Mouse (Mus musculus) thymus, postnatal 25 days (tissue): ENCODE measurements around the gene Tmem100.

Experiments used
- DNase-seq: peaks from one replicate; pipeline ENCODE4 v3.0.0; 2022

Tmem100 gene

GRCm38 (mm10) chr11:90019161-90019560 lies 11.0 kb upstream of the Tmem100 start:
- no peak for DNase-seq

DNA sequence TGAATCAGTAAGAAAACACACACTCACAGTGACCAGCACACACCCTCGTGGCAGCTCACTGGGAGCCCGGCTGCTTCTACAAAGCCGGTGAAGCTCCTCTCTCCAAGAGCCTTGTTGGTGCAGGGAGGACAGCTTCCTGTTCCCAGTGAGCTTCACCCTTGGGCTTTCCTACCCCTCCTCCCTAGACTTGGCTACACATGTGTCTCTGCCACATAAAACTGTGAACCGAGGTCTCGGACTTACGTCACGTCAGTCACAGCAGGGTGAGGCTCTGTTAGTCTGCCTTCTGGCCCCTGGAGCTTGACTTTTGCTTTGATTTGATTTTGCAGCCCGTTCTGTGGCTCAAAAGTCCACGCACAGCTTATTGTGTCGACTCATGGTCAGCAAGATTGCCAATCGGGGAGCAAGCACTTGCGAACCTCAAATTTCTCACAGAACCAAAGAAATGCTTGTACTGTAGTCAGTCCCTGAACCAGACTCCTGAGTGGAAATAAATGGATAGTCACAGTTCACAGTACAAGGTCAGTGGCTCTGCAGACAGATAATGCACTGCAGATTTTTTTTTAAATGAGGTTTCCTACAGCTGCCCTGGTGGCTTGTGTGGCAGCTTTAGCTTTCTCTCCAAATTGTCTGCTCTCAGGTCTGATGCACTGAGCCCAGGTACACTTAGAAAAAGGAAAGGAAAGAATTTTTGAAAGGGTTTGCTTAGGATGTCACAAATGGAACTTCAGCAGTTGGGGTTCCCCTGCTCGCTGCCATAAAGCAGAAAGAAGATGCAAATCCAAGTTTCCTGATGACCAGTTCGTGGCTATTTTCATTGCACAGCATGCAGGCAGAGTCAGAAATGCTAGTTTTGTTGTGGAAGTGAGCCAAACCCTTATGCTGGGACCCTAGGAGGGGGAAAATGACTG lies 4.0 kb upstream of the Tmem100 start:
- DNase-seq, result no peak

DNA sequence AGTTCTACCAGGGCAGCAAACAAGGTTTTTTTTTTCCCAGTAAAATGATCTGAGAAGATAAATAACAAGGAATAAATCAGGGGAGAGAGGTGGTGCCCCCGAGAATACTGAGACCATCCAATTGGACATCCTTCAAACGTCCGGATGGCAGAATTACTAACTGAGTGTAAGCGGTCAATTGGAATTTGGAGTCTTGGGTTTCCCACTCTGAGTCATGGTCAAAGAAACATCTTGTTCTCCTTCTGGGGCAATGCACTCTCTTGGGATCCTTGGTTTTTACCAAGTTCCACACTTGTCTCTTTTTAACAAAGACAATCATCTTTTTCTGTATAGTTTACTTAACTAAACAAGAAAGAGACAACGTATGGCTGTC lies 3.4 kb upstream of the Tmem100 start:
- no peak for DNase-seq

GRCm38 (mm10) chr11:90027216-90027615 lies 2.9 kb upstream of the Tmem100 start:
- DNase-seq, result no peak

DNA sequence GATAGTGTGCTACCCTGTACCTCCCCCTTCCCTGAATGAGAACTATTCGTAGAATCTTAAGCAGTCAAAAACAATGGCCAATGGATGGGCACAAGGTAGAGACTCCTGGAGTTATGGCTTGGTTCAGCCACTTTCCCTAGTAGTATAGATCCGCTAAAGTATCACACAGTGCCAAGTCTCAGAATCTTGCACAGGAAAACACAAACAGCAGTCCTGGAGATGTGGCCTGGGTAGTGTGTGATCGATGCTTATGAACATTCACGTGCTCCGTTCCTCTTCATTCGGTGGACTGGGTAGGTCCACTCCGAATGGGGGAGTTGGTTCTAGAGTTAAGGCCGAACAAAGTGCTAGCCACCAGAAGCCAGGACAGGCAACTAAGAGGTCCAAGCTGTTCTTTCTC lies 1.4 kb upstream of the Tmem100 start:
- no peak for DNase-seq

GRCm38 (mm10) chr11:90029354-90029753 lies 794 bp upstream of the Tmem100 start:
- DNase-seq, result no peak

DNA sequence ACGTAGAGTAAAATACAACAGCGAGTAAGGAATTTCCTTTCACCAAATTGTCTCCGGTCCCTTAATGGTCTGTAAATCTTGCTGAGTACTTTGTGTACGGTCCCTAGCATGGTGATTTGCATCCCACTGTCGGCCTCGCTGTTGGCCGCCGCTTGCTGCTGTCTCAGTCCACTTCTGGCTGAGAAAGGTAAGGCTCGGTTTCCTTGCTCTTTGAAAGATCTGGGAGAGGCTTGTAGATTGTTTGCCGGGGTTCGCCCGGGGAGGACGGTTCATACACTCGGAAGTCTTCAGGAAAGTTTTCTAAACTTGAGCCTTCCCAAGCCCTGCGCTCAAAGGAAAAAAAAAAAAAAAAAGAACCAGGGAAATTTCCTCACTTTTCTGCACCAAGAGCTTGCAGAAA lies 409 bp downstream of the Tmem100 start:
- no peak for DNase-seq

GRCm38 (mm10) chr11:90031076-90031475 lies 928 bp downstream of the Tmem100 start:
- DNase-seq, result no peak

DNA sequence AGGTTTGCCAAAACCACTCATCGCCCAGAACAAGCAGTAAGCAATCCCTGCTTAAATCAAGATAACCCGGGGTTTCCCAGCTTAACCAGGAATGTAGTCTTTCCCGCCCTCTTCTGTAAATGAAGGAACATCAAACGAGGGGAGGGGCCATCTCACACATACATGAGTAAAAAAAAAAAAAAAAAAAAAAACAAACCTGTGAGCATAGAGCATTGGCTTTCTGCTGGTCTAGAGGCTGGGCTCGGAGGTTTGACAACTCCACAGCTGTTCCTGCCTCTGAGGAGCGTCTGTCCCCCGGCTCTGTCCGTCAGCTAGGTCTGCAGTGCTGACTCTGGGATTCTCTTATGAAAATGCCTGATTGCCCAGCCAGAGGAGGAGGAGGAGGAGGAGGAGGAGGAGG lies 2.7 kb downstream of the Tmem100 start:
- no peak for DNase-seq

DNA sequence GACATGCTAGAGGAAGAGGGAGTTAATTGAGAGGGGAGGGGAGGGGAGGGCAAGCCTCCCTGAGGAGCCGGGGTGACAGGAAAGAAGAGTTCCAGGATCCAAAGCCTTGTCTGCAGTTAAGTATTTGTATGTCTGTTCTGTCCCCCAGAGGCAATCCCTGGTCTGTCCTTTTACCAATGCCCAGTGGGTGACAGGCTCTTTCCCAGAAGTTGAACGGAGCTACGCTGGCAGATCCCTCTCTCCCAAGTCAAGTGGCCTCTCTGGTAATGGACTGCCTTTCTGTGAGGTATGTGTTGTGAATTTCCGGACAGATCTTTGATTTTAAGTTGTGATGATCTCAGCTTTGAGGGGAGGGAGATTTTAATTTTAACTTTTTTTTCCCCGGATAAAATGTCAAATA lies 3.3 kb downstream of the Tmem100 start:
- no peak for DNase-seq

GRCm38 (mm10) chr11:90034646-90035045 lies 4.5 kb downstream of the Tmem100 start:
- DNase-seq, result no peak

- DNase-seq, result no peak
Observed at GRCm38 (mm10) chr11:90035532-90035931, 5.4 kb downstream of the Tmem100 start.

- no peak for DNase-seq
Observed at GRCm38 (mm10) chr11:90036416-90036815, 6.3 kb downstream of the Tmem100 start.

GRCm38 (mm10) chr11:90038022-90038421 lies 7.9 kb downstream of the Tmem100 start:
- no peak for DNase-seq

GRCm38 (mm10) chr11:90044459-90044858 lies 14.3 kb downstream of the Tmem100 start:
- DNase-seq, result no peak

- no peak for DNase-seq
Observed at GRCm38 (mm10) chr11:90046211-90046610, 16.1 kb downstream of the Tmem100 start.

GRCm38 (mm10) chr11:90047271-90047670 lies 17.1 kb downstream of the Tmem100 start:
- no peak for DNase-seq

- DNase-seq, result no peak
Observed at GRCm38 (mm10) chr11:90050016-90050415, 19.9 kb downstream of the Tmem100 start.

DNA sequence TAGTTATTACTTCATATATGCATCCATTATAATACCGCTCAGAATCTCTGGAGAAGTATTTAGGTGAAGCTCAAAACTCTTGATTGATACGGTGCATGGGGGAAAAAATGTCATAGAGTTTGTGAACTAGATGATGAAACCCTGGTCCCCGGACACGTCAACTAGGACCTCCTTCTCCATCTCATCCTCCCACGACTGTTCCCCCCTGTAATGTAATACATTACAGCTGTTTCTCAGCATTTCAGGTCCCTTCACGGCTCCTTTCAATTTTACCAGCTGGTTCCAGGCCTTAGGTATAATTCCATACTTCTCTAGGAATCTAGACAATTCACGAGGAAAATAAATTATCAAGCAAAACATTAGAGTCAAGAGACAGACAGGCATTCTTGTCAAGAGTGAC lies 22.6 kb downstream of the Tmem100 start:
- no peak for DNase-seq

DNA sequence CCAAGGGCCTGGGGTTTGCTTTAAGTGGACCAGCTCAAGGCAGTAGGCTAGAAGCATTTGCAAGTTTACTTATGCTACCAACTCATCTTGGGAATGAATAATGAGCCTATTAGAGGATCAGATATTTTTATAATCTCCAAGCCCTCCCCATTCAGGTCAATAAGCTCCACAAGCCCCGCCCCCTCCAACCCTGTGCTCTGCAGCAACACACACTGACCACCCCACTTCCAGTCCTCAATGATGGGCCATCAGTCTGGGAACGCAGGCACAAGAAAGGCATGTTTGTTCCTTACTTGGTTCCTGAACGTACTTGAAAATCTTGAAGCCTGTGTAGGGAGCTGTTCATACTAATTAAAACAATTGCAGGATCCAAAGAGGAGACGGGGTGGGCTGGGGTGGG lies 23.7 kb downstream of the Tmem100 start:
- no peak for DNase-seq

DNA sequence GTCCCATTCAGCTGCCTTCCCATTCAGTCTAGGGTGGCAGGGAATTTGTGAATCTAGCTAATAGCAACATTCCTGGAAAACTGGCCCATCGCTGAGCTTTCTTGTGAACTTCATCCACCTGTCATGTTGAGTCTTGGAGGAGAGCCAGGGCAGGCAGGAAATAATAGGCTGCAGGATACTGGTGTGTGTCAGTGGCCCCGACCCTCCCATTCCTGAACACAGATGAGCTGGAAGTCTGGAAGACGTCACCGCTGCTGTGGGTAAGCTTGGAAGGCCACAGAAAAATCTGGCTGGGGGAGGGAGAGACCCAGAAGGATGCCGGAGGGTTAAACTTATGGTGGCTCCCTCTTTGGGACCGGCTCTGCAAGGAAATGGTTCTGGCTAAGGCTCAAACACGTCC lies 24.3 kb downstream of the Tmem100 start:
- DNase-seq, result no peak

GRCm38 (mm10) chr11:90057070-90057469 lies 26.9 kb downstream of the Tmem100 start:
- no peak for DNase-seq

- DNase-seq, result no peak
Observed at GRCm38 (mm10) chr11:90059241-90059640, 29.1 kb downstream of the Tmem100 start.

DNA sequence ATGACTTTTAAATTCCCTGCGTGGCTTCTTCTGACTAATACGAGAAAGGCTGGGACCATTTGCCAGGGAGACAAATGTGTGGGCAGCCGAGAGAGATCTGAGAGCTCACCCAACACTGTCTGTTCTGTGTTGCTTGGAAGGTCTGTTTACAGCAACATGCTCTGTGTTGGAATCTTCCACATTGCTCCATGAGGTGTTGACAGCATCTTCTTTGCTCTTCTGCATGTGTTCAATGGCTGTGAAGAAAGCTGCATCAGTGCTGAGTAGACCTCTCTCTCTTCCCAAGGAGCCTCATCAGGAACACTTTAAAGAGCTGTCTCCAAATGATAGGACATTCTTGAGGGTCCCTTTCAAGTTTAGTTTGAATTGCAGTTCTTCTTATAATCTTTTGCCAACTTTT lies 32.5 kb downstream of the Tmem100 start:
- no peak for DNase-seq
